Mouse (Mus musculus): ENCODE results near the gene 2900026A02Rik. TPM values are rescaled to one million over a fixed set of nuclear protein-coding genes. Genes with fewer than 3 reads are reported as not detected.

The 2900026A02Rik gene
- polyA plus RNA-seq, 1 experiment from 2014 or later: 2.9 TPM

- Histone ChIP-seq H3K36me3 (no peaks in the 10 kb centered on the region), H3K27ac (peak overlapping the region; percentile 91; the same call in 1 of the 2 replicates), H3K27me3 (ENCODE audit: low read depth, poor library complexity, severe bottlenecking) (no peaks in the 10 kb centered on the region), H3K9me3 (replicated peaks) (no peaks in the 10 kb centered on the region), H3K4me1 (peaks cover 39% of the 10 kb centered on the region), H3K4me3 (no peak overlapping the region)
- peak; percentile 60 for DNase-seq (ENCODE audit: low spot score)
- WGBS: 35% methylated on average over 6 of the region's 6 CpGs
These were observed 39.6 kb downstream of the 2900026A02Rik start for GRCm38 (mm10) chr5:113181441-113181840.

GRCm38 (mm10) chr5:113180755-113181154 lies 40.3 kb downstream of the 2900026A02Rik start:
- Histone ChIP-seq H3K4me3 (peak overlapping the region; percentile 51), H3K36me3 (no peaks in the 10 kb centered on the region)
- WGBS: 84% methylated on average over 15 of the region's 15 CpGs

GRCm38 (mm10) chr5:113179843-113180682 lies 41.0 kb downstream of the 2900026A02Rik start:
- Histone ChIP-seq H3K4me1 (peaks cover 42% of the 10 kb centered on the region), H3K4me3 (peak overlapping the region; percentile 51), H3K27ac (peak overlapping the region; percentile 91), H3K27me3 (ENCODE audit: low read depth, poor library complexity, severe bottlenecking) (no peaks in the 10 kb centered on the region), H3K9me3 (replicated peaks) (no peaks in the 10 kb centered on the region), H3K36me3 (no peaks in the 10 kb centered on the region)
- peak; percentile 89 for DNase-seq (ENCODE audit: low spot score)
- WGBS: 4% methylated on average over 28 of the region's 30 CpGs

More at GRCm38 (mm10) chr5:113180755-113181154, 40.3 kb downstream of the 2900026A02Rik start:
- peaks cover 39% of the 10 kb centered on the region for H3K4me1 ChIP-seq
- H3K27ac ChIP-seq: peak overlapping the region; percentile 91
- H3K9me3 ChIP-seq (replicated peaks): no peaks in the 10 kb centered on the region
- no peaks in the 10 kb centered on the region for H3K27me3 ChIP-seq (ENCODE audit: low read depth, poor library complexity, severe bottlenecking)
- no peak for DNase-seq (ENCODE audit: low spot score)

GRCm38 (mm10) chr5:113179451-113179842 lies 41.6 kb downstream of the 2900026A02Rik start:
- Histone ChIP-seq H3K4me1 (peaks cover 46% of the 10 kb centered on the region), H3K9me3 (replicated peaks) (no peaks in the 10 kb centered on the region), H3K4me3 (peak overlapping the region; percentile 51), H3K27ac (peak overlapping the region; percentile 91), H3K27me3 (ENCODE audit: low read depth, poor library complexity, severe bottlenecking) (no peaks in the 10 kb centered on the region), H3K36me3 (no peaks in the 10 kb centered on the region)
- WGBS: 5% methylated on average over 9 of the region's 9 CpGs
- no peak for DNase-seq (ENCODE audit: low spot score)

GRCm38 (mm10) chr5:113175976-113176375 lies 45.1 kb downstream of the 2900026A02Rik start:
- peaks cover 40% of the 10 kb centered on the region for H3K4me1 ChIP-seq
- no peak overlapping the region for H3K27ac ChIP-seq
- DNase-seq (ENCODE audit: low spot score): no peak
- H3K9me3 ChIP-seq (replicated peaks): no peaks in the 10 kb centered on the region
- no peak overlapping the region for H3K4me3 ChIP-seq
- H3K27me3 ChIP-seq (ENCODE audit: low read depth, poor library complexity, severe bottlenecking): no peaks in the 10 kb centered on the region
- H3K36me3 ChIP-seq: no peaks in the 10 kb centered on the region
- 89% methylated on average over 10 of the region's 10 CpGs for WGBS

- H3K27me3 ChIP-seq (ENCODE audit: low read depth, poor library complexity, severe bottlenecking): no peaks in the 10 kb centered on the region
- no peaks in the 10 kb centered on the region for H3K36me3 ChIP-seq
- H3K27ac ChIP-seq: no peak overlapping the region; the same call in 1 of the 2 replicates
- peak; percentile 79 for DNase-seq (ENCODE audit: low spot score)
- H3K9me3 ChIP-seq (replicated peaks): no peaks in the 10 kb centered on the region
- no peak overlapping the region for H3K4me3 ChIP-seq
- 40% methylated on average over 24 of the region's 24 CpGs for WGBS
- H3K4me1 ChIP-seq: peaks cover 31% of the 10 kb centered on the region
These were observed 45.9 kb downstream of the 2900026A02Rik start for GRCm38 (mm10) chr5:113174916-113175692.

- Histone ChIP-seq H3K4me1 (peaks cover 21% of the 10 kb centered on the region), H3K4me3 (no peak overlapping the region), H3K36me3 (no peaks in the 10 kb centered on the region), H3K9me3 (replicated peaks) (no peaks in the 10 kb centered on the region), H3K27ac (peak overlapping the region; percentile 66; the same call in 1 of the 2 replicates), H3K27me3 (ENCODE audit: low read depth, poor library complexity, severe bottlenecking) (no peaks in the 10 kb centered on the region)
- WGBS: 25% methylated on average over 5 of the region's 5 CpGs
- peak; percentile 84 for DNase-seq (ENCODE audit: low spot score)
These were observed 47.7 kb downstream of the 2900026A02Rik start for GRCm38 (mm10) chr5:113173318-113173717.

GRCm38 (mm10) chr5:113171968-113172578 lies 49.0 kb downstream of the 2900026A02Rik start:
- Histone ChIP-seq H3K4me3 (no peak overlapping the region), H3K4me1 (peaks cover 21% of the 10 kb centered on the region), H3K36me3 (no peaks in the 10 kb centered on the region), H3K9me3 (replicated peaks) (no peaks in the 10 kb centered on the region), H3K27me3 (ENCODE audit: low read depth, poor library complexity, severe bottlenecking) (no peaks in the 10 kb centered on the region), H3K27ac (no peak overlapping the region)
- DNase-seq (ENCODE audit: low spot score): no peak
- WGBS: 85% methylated on average over 10 of the region's 10 CpGs

GRCm38 (mm10) chr5:113170064-113170754 lies 50.8 kb downstream of the 2900026A02Rik start:
- Histone ChIP-seq H3K9me3 (replicated peaks) (no peaks in the 10 kb centered on the region), H3K4me1 (peaks cover 29% of the 10 kb centered on the region), H3K27ac (no peak overlapping the region), H3K36me3 (no peaks in the 10 kb centered on the region), H3K4me3 (no peak overlapping the region), H3K27me3 (ENCODE audit: low read depth, poor library complexity, severe bottlenecking) (no peaks in the 10 kb centered on the region)
- DNase-seq (ENCODE audit: low spot score): no peak
- 84% methylated on average over 11 of the region's 11 CpGs for WGBS

GRCm38 (mm10) chr5:113167733-113168132 lies 53.3 kb downstream of the 2900026A02Rik start:
- peak; percentile 75 for DNase-seq (ENCODE audit: low spot score)
- peaks cover 6% of the 10 kb centered on the region; the same call in 1 of the 2 replicates for H3K27me3 ChIP-seq (ENCODE audit: low read depth, poor library complexity, severe bottlenecking)
- H3K4me3 ChIP-seq: no peak overlapping the region
- H3K27ac ChIP-seq: no peak overlapping the region
- H3K36me3 ChIP-seq: no peaks in the 10 kb centered on the region
- WGBS: 47% methylated on average over 2 of the region's 2 CpGs
- no peaks in the 10 kb centered on the region for H3K9me3 ChIP-seq (replicated peaks)
- peaks cover 42% of the 10 kb centered on the region for H3K4me1 ChIP-seq

GRCm38 (mm10) chr5:113165481-113165880 lies 55.6 kb downstream of the 2900026A02Rik start:
- 45% methylated on average over 11 of the region's 11 CpGs for WGBS
- peaks cover 16% of the 10 kb centered on the region; the same call in 1 of the 2 replicates for H3K27me3 ChIP-seq (ENCODE audit: low read depth, poor library complexity, severe bottlenecking)
- H3K36me3 ChIP-seq: no peaks in the 10 kb centered on the region
- no peaks in the 10 kb centered on the region for H3K9me3 ChIP-seq (replicated peaks)
- 0 out of 2 replicates have a peak overlapping the region, but pooled peaks have one; percentile 44 for H3K27ac ChIP-seq
- DNase-seq (ENCODE audit: low spot score): no peak
- H3K4me1 ChIP-seq: peaks cover 45% of the 10 kb centered on the region
- no peak overlapping the region for H3K4me3 ChIP-seq

GRCm38 (mm10) chr5:113164873-113165441 lies 56.1 kb downstream of the 2900026A02Rik start:
- peak; percentile 70 for DNase-seq (ENCODE audit: low spot score)
- peaks cover 16% of the 10 kb centered on the region; the same call in 1 of the 2 replicates for H3K27me3 ChIP-seq (ENCODE audit: low read depth, poor library complexity, severe bottlenecking)
- peaks cover 51% of the 10 kb centered on the region for H3K4me1 ChIP-seq
- no peaks in the 10 kb centered on the region for H3K36me3 ChIP-seq
- H3K4me3 ChIP-seq: no peak overlapping the region
- WGBS: 6% methylated on average over 16 of the region's 16 CpGs
- 0 out of 2 replicates have a peak overlapping the region, but pooled peaks have one; percentile 44 for H3K27ac ChIP-seq
- no peaks in the 10 kb centered on the region for H3K9me3 ChIP-seq (replicated peaks)
